Mouse (Mus musculus) neural tube, embryonic 14.5 days (tissue): ENCODE data around the gene Nsd1. TPM values are rescaled to one million over a fixed set of nuclear protein-coding genes. Genes with fewer than 3 reads are reported as not detected.

ENCODE experiments used
- ATAC-seq: fragments of 200-750 bp; cut with Nextera tagmentation; 2 replicates; pipeline ENCODE4 v1.8.0; 2017; ENCODE audit warnings: low read depth, mild to moderate bottlenecking, moderate TSS enrichment, moderate library complexity
- H3K27ac ChIP-seq: fragments of 300-500 bp; sonication (generic); 2 replicates; pipeline ENCODE4 v1.5.1; 2014; ENCODE audit warnings: low read depth, mild to moderate bottlenecking, control low read depth, low read length, moderate library complexity, mixed read lengths
- H3K27me3 ChIP-seq: fragments of 300-500 bp; sonication (generic); 2 replicates; pipeline ENCODE4 v1.6.1; 2014; ENCODE audit warnings: low read length; ENCODE audit not compliant: control insufficient read depth, insufficient read depth
- H3K36me3 ChIP-seq: fragments of 300-500 bp; sonication (generic); 2 replicates; pipeline ENCODE4 v1.6.1; 2014; ENCODE audit warnings: low read length, mixed read lengths; ENCODE audit not compliant: control insufficient read depth, insufficient read depth
- H3K4me1 ChIP-seq: fragments of 300-500 bp; sonication (generic); 2 replicates; pipeline ENCODE4 v1.6.1; 2014; ENCODE audit warnings: low read length; ENCODE audit not compliant: control insufficient read depth, insufficient read depth
- H3K4me2 ChIP-seq: fragments of 300-500 bp; sonication (generic); 2 replicates; pipeline ENCODE4 v1.6.1; 2014; ENCODE audit warnings: mild to moderate bottlenecking, low read depth, low read length, control low read depth
- H3K4me3 ChIP-seq: fragments of 300-500 bp; sonication (generic); 2 replicates; pipeline ENCODE4 v1.5.1; 2014; ENCODE audit warnings: low read depth, low read length, control low read depth, mixed read lengths
- H3K9ac ChIP-seq: fragments of 300-500 bp; sonication (generic); replicated peaks from 2 replicates; pipeline ENCODE4 v1.6.1; 2014; ENCODE audit warnings: low read depth, mild to moderate bottlenecking, control low read depth, low read length, mixed read lengths
- H3K9me3 ChIP-seq: fragments of 300-500 bp; sonication (generic); 2 replicates; pipeline ENCODE4 v1.6.1; 2016; ENCODE audit warnings: low read length; ENCODE audit not compliant: control insufficient read depth
- WGBS: fragments of 180-500 bp; shearing (Covaris S2); extraction: QIAGEN DNeasy Blood & Tissue Kit; methylation state at CpG from one replicate; pipeline ENCODE4 v1.1.7; 2014; 5-methylcytosine and 5-hydroxymethylcytosine counted together
- polyA plus RNA-seq: library from polyadenylated mRNA; unstranded; fragments of >200 nt; fragmentation: Nextera tagmentation; extraction: Ambion mirVana; gene quantifications from 2 replicates; pipeline ENCODE4 v1.2.1, GENCODE M21; 2014

The Nsd1 gene
- polyA plus RNA-seq, 1 experiment from 2014 or later, result 76.8 TPM

DNA sequence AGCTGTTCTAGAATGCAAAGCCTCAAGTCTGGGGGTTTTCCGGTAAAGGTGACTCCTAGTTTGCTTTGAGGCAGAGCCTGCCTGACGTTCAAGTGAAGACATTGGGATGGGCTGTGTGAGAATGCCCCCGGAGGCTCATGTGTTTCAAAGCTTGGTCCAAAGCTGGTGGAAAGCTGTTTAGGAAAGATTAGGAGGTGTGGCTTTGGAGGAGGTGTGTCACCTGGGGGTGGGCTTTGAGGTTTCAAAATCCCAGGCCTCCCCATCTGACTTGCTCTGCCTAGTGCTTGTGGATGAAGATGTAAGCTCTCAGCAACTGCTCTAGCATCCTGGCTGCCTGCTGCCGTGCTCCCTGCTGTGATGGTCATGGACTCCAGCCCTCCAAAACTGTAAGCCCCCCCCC lies 126.1 kb downstream of the Nsd1 start:
- H3K4me3 ChIP-seq, result no peak overlapping the region
- no peaks in the 10 kb centered on the region for H3K9me3 ChIP-seq
- no peaks in the 10 kb centered on the region for H3K4me1 ChIP-seq
- H3K4me2 ChIP-seq, result no peak overlapping the region
- H3K27ac ChIP-seq, result no peak overlapping the region
- H3K27me3 ChIP-seq, result no peaks in the 10 kb centered on the region
- WGBS, result 88% methylated on average over 4 of the region's 4 CpGs
- H3K36me3 ChIP-seq, result no peaks in the 10 kb centered on the region
- no peak for ATAC-seq
- no peak overlapping the region for H3K9ac ChIP-seq

GRCm38 (mm10) chr13:55337341-55337975 lies 127.9 kb downstream of the Nsd1 start:
- no peak overlapping the region for H3K9ac ChIP-seq
- no peaks in the 10 kb centered on the region for H3K36me3 ChIP-seq
- H3K27me3 ChIP-seq, result no peaks in the 10 kb centered on the region
- H3K27ac ChIP-seq, result no peak overlapping the region
- no peaks in the 10 kb centered on the region for H3K9me3 ChIP-seq
- H3K4me1 ChIP-seq, result no peaks in the 10 kb centered on the region
- no peak for ATAC-seq
- H3K4me3 ChIP-seq, result no peak overlapping the region
- H3K4me2 ChIP-seq, result no peak overlapping the region
- WGBS, result 68% methylated on average over 10 of the region's 10 CpGs

DNA sequence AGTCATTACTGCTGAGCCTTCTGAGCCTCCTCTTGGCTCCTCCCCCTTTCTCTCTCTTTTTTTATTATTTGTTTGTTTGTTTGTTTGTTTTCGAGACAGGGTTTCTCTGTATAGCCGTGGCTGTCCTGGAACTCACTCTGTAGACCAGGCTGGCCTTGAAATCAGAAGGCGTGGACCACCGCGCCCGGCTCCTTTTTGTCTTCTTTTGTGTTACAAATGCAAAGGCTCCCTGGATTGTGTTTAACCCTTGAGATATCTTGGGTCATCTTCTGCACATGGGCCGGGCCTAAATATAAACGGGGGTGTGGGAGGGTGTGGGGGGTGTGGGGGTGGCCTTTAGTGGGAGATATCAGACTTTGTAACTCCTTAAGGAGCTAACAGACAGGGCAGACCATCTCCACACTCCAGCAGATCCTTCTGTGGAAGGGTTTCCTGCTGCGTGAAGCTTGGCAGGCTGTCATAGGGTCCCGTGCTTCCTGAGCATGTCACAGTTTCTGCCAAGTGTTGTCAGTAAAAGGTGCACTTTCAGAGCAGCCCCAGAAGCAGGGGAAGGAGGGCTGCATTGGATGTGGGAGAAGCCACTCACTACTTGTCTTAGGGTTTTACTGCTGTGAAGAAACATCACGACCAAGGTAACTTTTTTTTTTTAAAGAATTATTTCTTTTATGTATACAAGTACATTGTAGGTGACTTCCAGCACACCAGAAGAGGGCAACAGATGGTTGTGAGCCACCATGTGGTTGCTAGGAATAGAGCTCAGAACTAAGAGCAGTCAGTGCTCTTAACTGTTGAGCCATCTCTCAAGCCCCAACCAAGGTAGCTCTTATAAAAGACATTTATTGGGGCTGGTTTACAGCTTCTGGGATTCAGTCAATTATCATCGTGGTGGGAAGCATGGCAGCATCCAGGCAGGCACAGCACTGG lies 128.8 kb downstream of the Nsd1 start:
- H3K4me2 ChIP-seq, result no peak overlapping the region
- no peak for ATAC-seq
- no peak overlapping the region for H3K4me3 ChIP-seq
- H3K27ac ChIP-seq, result no peak overlapping the region
- H3K9me3 ChIP-seq, result no peaks in the 10 kb centered on the region
- H3K36me3 ChIP-seq, result no peaks in the 10 kb centered on the region
- H3K9ac ChIP-seq, result no peak overlapping the region
- 65% methylated on average over 12 of the region's 12 CpGs for WGBS
- no peaks in the 10 kb centered on the region for H3K27me3 ChIP-seq
- no peaks in the 10 kb centered on the region for H3K4me1 ChIP-seq

GRCm38 (mm10) chr13:55339259-55339658 lies 129.7 kb downstream of the Nsd1 start:
- 33% methylated on average over 2 of the region's 2 CpGs for WGBS
- ATAC-seq, result no peak
- H3K4me1 ChIP-seq, result no peaks in the 10 kb centered on the region

GRCm38 (mm10) chr13:55342469-55342868 lies 132.9 kb downstream of the Nsd1 start:
- Histone ChIP-seq H3K4me3 (no peak overlapping the region), H3K27me3 (no peaks in the 10 kb centered on the region), H3K27ac (no peak overlapping the region), H3K9me3 (no peaks in the 10 kb centered on the region), H3K4me1 (no peaks in the 10 kb centered on the region), H3K9ac (no peak overlapping the region), H3K36me3 (peaks cover 29% of the 10 kb centered on the region), H3K4me2 (no peak overlapping the region)
- no peak for ATAC-seq
- 42% methylated on average over 11 of the region's 11 CpGs for WGBS

More at GRCm38 (mm10) chr13:55339259-55339658, 129.7 kb downstream of the Nsd1 start:
- no peak overlapping the region for H3K4me2 ChIP-seq
- H3K27ac ChIP-seq, result no peak overlapping the region
- H3K4me3 ChIP-seq, result no peak overlapping the region
- no peaks in the 10 kb centered on the region for H3K27me3 ChIP-seq
- 0 out of 2 replicates have a peak, but pooled peaks cover 2% of the 10 kb centered on the region for H3K36me3 ChIP-seq
- no peaks in the 10 kb centered on the region for H3K9me3 ChIP-seq
- no peak overlapping the region for H3K9ac ChIP-seq

GRCm38 (mm10) chr13:55344286-55344685 lies 134.7 kb downstream of the Nsd1 start:
- Histone ChIP-seq H3K9me3 (no peaks in the 10 kb centered on the region), H3K4me3 (no peak overlapping the region), H3K27me3 (no peaks in the 10 kb centered on the region), H3K36me3 (peaks cover 46% of the 10 kb centered on the region), H3K9ac (no peak overlapping the region), H3K27ac (no peak overlapping the region), H3K4me1 (no peaks in the 10 kb centered on the region), H3K4me2 (no peak overlapping the region)
- no peak for ATAC-seq
- WGBS, result 85% methylated on average over 7 of the region's 7 CpGs

- H3K4me2 ChIP-seq, result no peak overlapping the region
- H3K27me3 ChIP-seq, result no peaks in the 10 kb centered on the region
- no peak for ATAC-seq
- no peaks in the 10 kb centered on the region for H3K4me1 ChIP-seq
- peaks cover 63% of the 10 kb centered on the region for H3K36me3 ChIP-seq
- H3K9me3 ChIP-seq, result no peaks in the 10 kb centered on the region
- H3K27ac ChIP-seq, result no peak overlapping the region
- 91% methylated on average over 11 of the region's 11 CpGs for WGBS
- no peak overlapping the region for H3K4me3 ChIP-seq
- no peak overlapping the region for H3K9ac ChIP-seq
Observed at GRCm38 (mm10) chr13:55346745-55347144, 137.2 kb downstream of the Nsd1 start.

DNA sequence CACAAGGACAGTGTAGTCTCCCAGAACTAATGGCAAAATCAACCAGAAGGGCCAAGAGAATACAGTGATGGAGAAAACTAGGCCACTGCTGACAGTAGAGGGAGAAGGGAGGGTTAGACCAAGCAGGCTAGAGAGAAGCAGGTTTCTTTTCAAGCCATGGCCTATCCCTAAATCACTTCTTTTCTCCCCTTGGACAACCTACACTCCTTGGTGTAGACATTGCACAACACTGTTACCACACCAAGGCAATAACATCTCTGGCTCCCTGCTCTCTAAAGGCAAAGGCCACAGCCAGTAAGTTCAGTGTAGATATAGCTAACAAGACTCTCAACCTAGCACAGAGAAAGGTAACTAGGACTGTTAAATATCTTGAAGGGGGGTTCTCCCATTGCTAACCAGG lies 151.6 kb downstream of the Nsd1 start:
- no peaks in the 10 kb centered on the region for H3K9me3 ChIP-seq
- peak overlapping the region; percentile 90 for H3K4me2 ChIP-seq
- peak overlapping the region; percentile 88; the same call in 1 of the 2 replicates for H3K4me3 ChIP-seq
- no peak for ATAC-seq
- peaks cover 11% of the 10 kb centered on the region for H3K4me1 ChIP-seq
- H3K9ac ChIP-seq, result no peak overlapping the region
- no peak overlapping the region for H3K27ac ChIP-seq
- no peaks in the 10 kb centered on the region for H3K27me3 ChIP-seq
- H3K36me3 ChIP-seq, result peaks cover 11% of the 10 kb centered on the region; the same call in 1 of the 2 replicates

- H3K4me1 ChIP-seq, result peaks cover 11% of the 10 kb centered on the region
- peak overlapping the region; percentile 88 for H3K4me3 ChIP-seq
- no peaks in the 10 kb centered on the region for H3K27me3 ChIP-seq
- under 1% methylated on average over 32 of the region's 32 CpGs for WGBS
- no peaks in the 10 kb centered on the region for H3K9me3 ChIP-seq
- peak overlapping the region; percentile 88 for H3K9ac ChIP-seq
- peak overlapping the region; percentile 90 for H3K4me2 ChIP-seq
- peak overlapping the region; percentile 82 for H3K27ac ChIP-seq
- H3K36me3 ChIP-seq, result peaks cover 11% of the 10 kb centered on the region; the same call in 1 of the 2 replicates
- peak; percentile 63 for ATAC-seq
Observed at GRCm38 (mm10) chr13:55361974-55362452, 152.4 kb downstream of the Nsd1 start.
